Mouse (Mus musculus) CH12.LX (cell line): ENCODE measurements around the gene Olfr215. TPM values are rescaled to one million over a fixed set of nuclear protein-coding genes. Genes with fewer than 3 reads are reported as not detected.

Experiments used
- polyA plus RNA-seq: library from polyadenylated mRNA; unstranded; fragments of >175 nt; gene quantifications from 2 replicates; pipeline ENCODE4 v1.2.1, GENCODE M21; 2012; ENCODE audit warnings: low read depth; ENCODE audit not compliant: insufficient read length
- total RNA-seq, 2 experiments: library from RNA; depleted of rRNA; stranded (reverse); fragments of 300-350 nt in 1 of 2; fragments of >200 nt in 1 of 2; gene quantifications; 2 replicates each; pipeline ENCODE4 v1.2.3; 2012 to 2014

The Olfr215 gene
- total and polyA plus RNA-seq, 3 experiments: not detected

Other genes starting within 250 kb of the Olfr215 start
- 7.8 and 8.0 TPM in 2 replicates for gene March8, start 246.2 kb downstream of the Olfr215 start, total RNA-seq (2012; rRNA removed)
- 4.9 and 6.6 TPM in 2 replicates for gene March8, start 246.2 kb downstream of the Olfr215 start, total RNA-seq (2014; rRNA removed)
- 4.3 and 4.9 TPM in 2 replicates for gene March8, start 246.2 kb downstream of the Olfr215 start, polyA plus RNA-seq
- not detected in 2 replicates for gene Alox5, start 123.0 kb downstream of the Olfr215 start, total RNA-seq (2012; rRNA removed)
- not detected in 2 replicates for gene Alox5, start 123.0 kb downstream of the Olfr215 start, total RNA-seq (2014; rRNA removed)
- not detected in 2 replicates for gene Alox5, start 123.0 kb downstream of the Olfr215 start, polyA plus RNA-seq
- not detected in 2 replicates for gene Olfr211, start 95.1 kb downstream of the Olfr215 start, total RNA-seq (2012; rRNA removed)
- not detected in 2 replicates for gene Olfr211, start 95.1 kb downstream of the Olfr215 start, total RNA-seq (2014; rRNA removed)
- gene Olfr211, start 95.1 kb downstream of the Olfr215 start, polyA plus RNA-seq: not detected in 2 replicates
- not detected in 2 replicates for gene Olfr212, start 77.7 kb downstream of the Olfr215 start, total RNA-seq (2012; rRNA removed)
- gene Olfr212, start 77.7 kb downstream of the Olfr215 start, total RNA-seq (2014; rRNA removed): not detected in 2 replicates
- gene Olfr212, start 77.7 kb downstream of the Olfr215 start, polyA plus RNA-seq: not detected in 2 replicates
- gene Olfr213, start 45.7 kb downstream of the Olfr215 start, total RNA-seq (2012; rRNA removed): not detected in 2 replicates
- not detected in 2 replicates for gene Olfr213, start 45.7 kb downstream of the Olfr215 start, total RNA-seq (2014; rRNA removed)
- not detected in 2 replicates for gene Olfr213, start 45.7 kb downstream of the Olfr215 start, polyA plus RNA-seq
- gene Gm5580, start 33.1 kb downstream of the Olfr215 start, total RNA-seq (2012; rRNA removed): 0.80 and 1.1 TPM in 2 replicates
- gene Gm5580, start 33.1 kb downstream of the Olfr215 start, total RNA-seq (2014; rRNA removed): 2.9 and 3.7 TPM in 2 replicates
- 0.29 and 0.56 TPM in 2 replicates for gene Gm5580, start 33.1 kb downstream of the Olfr215 start, polyA plus RNA-seq
- not detected in 2 replicates for gene Olfr214, start 30.0 kb downstream of the Olfr215 start, total RNA-seq (2012; rRNA removed)
- gene Olfr214, start 30.0 kb downstream of the Olfr215 start, total RNA-seq (2014; rRNA removed): not detected in 2 replicates
- not detected in 2 replicates for gene Olfr214, start 30.0 kb downstream of the Olfr215 start, polyA plus RNA-seq
- gene Zfp422, start 44.8 kb upstream of the Olfr215 start, total RNA-seq (2012; rRNA removed): 11.9 and 13.0 TPM in 2 replicates
- 25.9 and 33.4 TPM in 2 replicates for gene Zfp422, start 44.8 kb upstream of the Olfr215 start, total RNA-seq (2014; rRNA removed)
- gene Zfp422, start 44.8 kb upstream of the Olfr215 start, polyA plus RNA-seq: 31.1 and 33.2 TPM in 2 replicates
- 0.13 and 0.34 TPM in 2 replicates for gene Depp1, start 66.4 kb upstream of the Olfr215 start, total RNA-seq (2012; rRNA removed)
- gene Depp1, start 66.4 kb upstream of the Olfr215 start, total RNA-seq (2014; rRNA removed): not detected in 2 replicates
- 0.31 and 0.47 TPM in 2 replicates for gene Depp1, start 66.4 kb upstream of the Olfr215 start, polyA plus RNA-seq
- 29.0 and 32.3 TPM in 2 replicates for gene Rassf4, start 89.8 kb upstream of the Olfr215 start, total RNA-seq (2012; rRNA removed)
- gene Rassf4, start 89.8 kb upstream of the Olfr215 start, total RNA-seq (2014; rRNA removed): 13.5 and 17.3 TPM in 2 replicates
- 69.0 and 74.9 TPM in 2 replicates for gene Rassf4, start 89.8 kb upstream of the Olfr215 start, polyA plus RNA-seq
- 0.04 TPM in 2 replicates for gene Tmem72, start 132.7 kb upstream of the Olfr215 start, total RNA-seq (2012; rRNA removed)
- 0.01 TPM in 2 replicates for gene Tmem72, start 132.7 kb upstream of the Olfr215 start, total RNA-seq (2014; rRNA removed)
- gene Tmem72, start 132.7 kb upstream of the Olfr215 start, polyA plus RNA-seq: 0.01 TPM in 2 replicates